ENCODE assay signal across 16 mouse cellular contexts in genomic region chr5:99223869-99224498, GRCm38 (mm10).
DNase-seq lines count a peak whose midpoint lies in the region; ATAC-seq and TF ChIP-seq lines count a peak whose summit lies in the region.
"Had no signal": no experiment of that assay in that cellular context is flagged by ENCODE, and none has a peak within 500 bp of the region (broad histone marks: within the 10 kb centered on the region; RNA-seq: fewer than 3 reads in every experiment).

No protein-coding gene starts in this region.

- H3K4me1 ChIP-seq in heart, embryonic 16.5 days (ENCODE audit: control insufficient read depth, insufficient read depth, low read length), result peaks cover 2% of the 10 kb centered on the region; the same call in 1 of the 2 replicates
- 0 out of 2 replicates have a peak, but pooled peaks cover 2% of the 10 kb centered on the region for H3K4me1 ChIP-seq in heart, embryonic 12.5 days (replicated peaks)
- peaks cover 6% of the 10 kb centered on the region for H3K4me1 ChIP-seq in midbrain, embryonic 12.5 days
- no peaks in the 10 kb centered on the region; the same call in 1 of the 2 replicates for H3K4me1 ChIP-seq in midbrain, embryonic 13.5 days (replicated peaks)
- H3K4me1 ChIP-seq in stomach, postnatal 0 days (replicated peaks; ENCODE audit: control insufficient read depth, insufficient read depth), result peaks cover 6% of the 10 kb centered on the region
- H3K4me1 ChIP-seq: liver, embryonic 15.5 days had no signal

- H3K4me3 ChIP-seq in heart, embryonic 16.5 days (ENCODE audit: low read length), result no peak overlapping the region
- H3K4me3 ChIP-seq in heart, embryonic 12.5 days, result no peak overlapping the region
- no peak overlapping the region for H3K4me3 ChIP-seq in midbrain, embryonic 12.5 days
- H3K4me3 ChIP-seq in midbrain, embryonic 13.5 days (replicated peaks), result no peak overlapping the region
- H3K4me3 ChIP-seq in stomach, postnatal 0 days (ENCODE audit: low read depth, low read length), result no peak overlapping the region
- H3K4me3 ChIP-seq: heart, embryonic 13.5 days; limb, embryonic 13.5 days; liver, embryonic 15.5 days; midbrain, embryonic 10.5 days had no signal

- peaks cover 5% of the 10 kb centered on the region; the same call in 1 of the 2 replicates for H3K9me3 ChIP-seq in heart, embryonic 16.5 days (replicated peaks; ENCODE audit: control insufficient read depth, low read length)
- no peaks in the 10 kb centered on the region for H3K9me3 ChIP-seq in heart, embryonic 12.5 days (replicated peaks)
- H3K9me3 ChIP-seq in midbrain, embryonic 12.5 days, result no peaks in the 10 kb centered on the region
- no peaks in the 10 kb centered on the region for H3K9me3 ChIP-seq in midbrain, embryonic 13.5 days
- no peaks in the 10 kb centered on the region for H3K9me3 ChIP-seq in stomach, postnatal 0 days (ENCODE audit: control insufficient read depth, low read length)
- H3K9me3 ChIP-seq: liver, embryonic 15.5 days; midbrain, embryonic 10.5 days had no signal

- H3K27me3 ChIP-seq in heart, embryonic 16.5 days (ENCODE audit: control insufficient read depth, insufficient read depth, low read length), result no peaks in the 10 kb centered on the region
- H3K27me3 ChIP-seq in heart, embryonic 12.5 days (replicated peaks), result no peaks in the 10 kb centered on the region
- no peaks in the 10 kb centered on the region for H3K27me3 ChIP-seq in midbrain, embryonic 12.5 days
- no peaks in the 10 kb centered on the region for H3K27me3 ChIP-seq in midbrain, embryonic 13.5 days
- no peaks in the 10 kb centered on the region for H3K27me3 ChIP-seq in stomach, postnatal 0 days (ENCODE audit: control insufficient read depth, insufficient read depth, low read length)
- H3K27me3 ChIP-seq: heart, embryonic 13.5 days; limb, embryonic 13.5 days; liver, embryonic 15.5 days had no signal

- ATAC-seq in heart, embryonic 16.5 days (replicated peaks; ENCODE audit: extremely low read depth, insufficient read depth, low FRiP score), result no peak
- ATAC-seq in heart, embryonic 12.5 days (ENCODE audit: insufficient number of reproducible peaks, low FRiP score), result no peak
- no peak for ATAC-seq in midbrain, embryonic 12.5 days (ENCODE audit: low FRiP score, low read depth)
- ATAC-seq in midbrain, embryonic 13.5 days, result no peak
- no peak for ATAC-seq in stomach, postnatal 0 days (ENCODE audit: low FRiP score, low TSS enrichment)
- ATAC-seq: CD4-positive, CD25-positive, alpha-beta regulatory T cell, adult 4 months; intestine, postnatal 0 days had no signal

- no peak overlapping the region for H3K4me2 ChIP-seq in heart, embryonic 16.5 days (ENCODE audit: low read depth, low read length)
- H3K4me2 ChIP-seq in heart, embryonic 12.5 days, result no peak overlapping the region
- no peak overlapping the region for H3K4me2 ChIP-seq in midbrain, embryonic 12.5 days (replicated peaks)
- H3K4me2 ChIP-seq in midbrain, embryonic 13.5 days (replicated peaks), result no peak overlapping the region
- no peak overlapping the region for H3K4me2 ChIP-seq in stomach, postnatal 0 days (replicated peaks; ENCODE audit: low read depth)
- H3K4me2 ChIP-seq: heart, embryonic 13.5 days; limb, embryonic 13.5 days; liver, embryonic 15.5 days had no signal

- TF ChIP-seq CTCF in stomach, postnatal 0 days (IDR thresholded peaks at IDR 0.05; ENCODE audit: low read depth), result no peak

- TF ChIP-seq EP300 in stomach, postnatal 0 days (optimal IDR thresholded peaks at IDR 0.05), result no peak

- WGBS in heart, embryonic 16.5 days, result 66% methylated on average over 15 of the region's 15 CpGs
- 77% methylated on average over 15 of the region's 15 CpGs for WGBS in heart, embryonic 12.5 days
- 64% methylated on average over 15 of the region's 15 CpGs for WGBS in midbrain, embryonic 12.5 days
- 67% methylated on average over 15 of the region's 15 CpGs for WGBS in midbrain, embryonic 13.5 days
- WGBS in stomach, postnatal 0 days, result 42% methylated on average over 15 of the region's 15 CpGs

- no peak overlapping the region for H3K9ac ChIP-seq in heart, embryonic 16.5 days (ENCODE audit: low read length)
- H3K9ac ChIP-seq in heart, embryonic 12.5 days, result no peak overlapping the region
- no peak overlapping the region for H3K9ac ChIP-seq in midbrain, embryonic 12.5 days (replicated peaks)
- H3K9ac ChIP-seq in midbrain, embryonic 13.5 days (replicated peaks), result no peak overlapping the region
- H3K9ac ChIP-seq in stomach, postnatal 0 days (ENCODE audit: low read length), result no peak overlapping the region
- H3K9ac ChIP-seq: heart, embryonic 13.5 days; limb, embryonic 13.5 days; liver, embryonic 15.5 days had no signal

- peak overlapping the region; percentile 57 for H3K27ac ChIP-seq in heart, embryonic 16.5 days (ENCODE audit: low read length)
- H3K27ac ChIP-seq in heart, embryonic 12.5 days (ENCODE audit: poor library complexity, severe bottlenecking), result no peak overlapping the region
- H3K27ac ChIP-seq in midbrain, embryonic 12.5 days (replicated peaks), result 0 out of 2 replicates have a peak overlapping the region, but pooled peaks have one; percentile 11
- H3K27ac ChIP-seq in midbrain, embryonic 13.5 days, result no peak overlapping the region
- 0 out of 2 replicates have a peak overlapping the region, but pooled peaks have one; percentile 40 for H3K27ac ChIP-seq in stomach, postnatal 0 days (replicated peaks)
- H3K27ac ChIP-seq: heart, embryonic 13.5 days; limb, embryonic 13.5 days; liver, embryonic 15.5 days; midbrain, embryonic 10.5 days had no signal

- DNase-seq in embryo, embryonic 10.5 days (ENCODE audit: low spot score), result peak; percentile 44
- no peak for DNase-seq in stomach, postnatal 0 days (ENCODE audit: low spot score)
- DNase-seq in c-Kit-positive CD71-positive TER-119-positive erythroid progenitor cells, embryonic 14.5 days (ENCODE audit: low spot score), result no peak
- DNase-seq: cerebellum, adult 9-10 months; lung, postnatal 14 days; thymus, adult 18-20 months had no signal

- H3K36me3 ChIP-seq in heart, embryonic 16.5 days (ENCODE audit: control insufficient read depth, insufficient read depth), result peaks cover 63% of the 10 kb centered on the region
- H3K36me3 ChIP-seq in heart, embryonic 12.5 days, result peaks cover 92% of the 10 kb centered on the region
- peaks cover 72% of the 10 kb centered on the region for H3K36me3 ChIP-seq in midbrain, embryonic 12.5 days
- peaks cover 73% of the 10 kb centered on the region for H3K36me3 ChIP-seq in midbrain, embryonic 13.5 days
- H3K36me3 ChIP-seq in stomach, postnatal 0 days (ENCODE audit: control insufficient read depth, insufficient read depth, low read length), result peaks cover 16% of the 10 kb centered on the region; the same call in 1 of the 2 replicates

Comparison
In these comparisons a context has a peak if more than half of its experiments do, and no peak if none do; other contexts are left out.
1. H3K27ac ChIP-seq: peak in heart, embryonic 16.5 days (single experiment), midbrain, embryonic 12.5 days (single experiment) and stomach, postnatal 0 days (single experiment); none in heart, embryonic 12.5 days (single experiment) and midbrain, embryonic 13.5 days (single experiment).